Mouse (Mus musculus): Measurements from ENCODE around the gene Cerk. TPM values are rescaled to one million over a fixed set of nuclear protein-coding genes. Genes with fewer than 3 reads are reported as not detected.

Gene Cerk
- polyA plus RNA-seq, 1 experiment, result 42.5 TPM

- Histone ChIP-seq H3K4me1 (ENCODE audit: control insufficient read depth, insufficient read depth, low read length) (peaks cover 7% of the 10 kb centered on the region), H3K4me3 (replicated peaks; ENCODE audit: control insufficient read depth, low read depth, low read length) (no peak overlapping the region), H3K27ac (ENCODE audit: control insufficient read depth, insufficient read depth, low read depth, low read length, poor library complexity) (no peak overlapping the region)
- TF ChIP-seq POLR2A (IDR thresholded peaks at IDR 0.05; ENCODE audit: borderline replicate concordance, control insufficient read depth, low read depth, low read length) (no peak), CTCF (IDR thresholded peaks at IDR 0.05; ENCODE audit: control insufficient read depth, insufficient read depth, low read length) (no peak)
- 69% methylated on average over 3 of the region's 3 CpGs for WGBS
Observed at GRCm38 (mm10) chr15:86191933-86192332, 6.0 kb upstream of the Cerk start.

GRCm38 (mm10) chr15:86191505-86191904, 5.6 kb upstream of the Cerk start:
- no peak overlapping the region; the same call in 1 of the 2 replicates for H3K27ac ChIP-seq (ENCODE audit: control insufficient read depth, insufficient read depth, low read depth, low read length, poor library complexity)
- no peak overlapping the region for H3K4me3 ChIP-seq (replicated peaks; ENCODE audit: control insufficient read depth, low read depth, low read length)
- TF ChIP-seq POLR2A (IDR thresholded peaks at IDR 0.05; ENCODE audit: borderline replicate concordance, control insufficient read depth, low read depth, low read length) (no peak), CTCF (IDR thresholded peaks at IDR 0.05; ENCODE audit: control insufficient read depth, insufficient read depth, low read length) (no peak)
- 9% methylated on average over 1 of the region's 1 CpGs for WGBS
- H3K4me1 ChIP-seq (ENCODE audit: control insufficient read depth, insufficient read depth, low read length), result peaks cover 7% of the 10 kb centered on the region

GRCm38 (mm10) chr15:86190387-86190786, 4.4 kb upstream of the Cerk start:
- no peak overlapping the region for H3K27ac ChIP-seq (ENCODE audit: control insufficient read depth, insufficient read depth, low read depth, low read length, poor library complexity)
- H3K4me3 ChIP-seq (replicated peaks; ENCODE audit: control insufficient read depth, low read depth, low read length), result no peak overlapping the region
- TF ChIP-seq POLR2A (IDR thresholded peaks at IDR 0.05; ENCODE audit: borderline replicate concordance, control insufficient read depth, low read depth, low read length) (no peak), CTCF (IDR thresholded peaks at IDR 0.05; ENCODE audit: control insufficient read depth, insufficient read depth, low read length) (no peak)
- 67% methylated on average over 3 of the region's 3 CpGs for WGBS
- H3K4me1 ChIP-seq (ENCODE audit: control insufficient read depth, insufficient read depth, low read length), result peaks cover 7% of the 10 kb centered on the region

GRCm38 (mm10) chr15:86188746-86189470, 3.0 kb upstream of the Cerk start:
- peak overlapping the region; percentile 20; the same call in 1 of the 2 replicates for H3K27ac ChIP-seq (ENCODE audit: control insufficient read depth, insufficient read depth, low read depth, low read length, poor library complexity)
- TF ChIP-seq POLR2A (IDR thresholded peaks at IDR 0.05; ENCODE audit: borderline replicate concordance, control insufficient read depth, low read depth, low read length) (no peak), CTCF (IDR thresholded peaks at IDR 0.05; ENCODE audit: control insufficient read depth, insufficient read depth, low read length) (no peak)
- H3K4me3 ChIP-seq (replicated peaks; ENCODE audit: control insufficient read depth, low read depth, low read length), result no peak overlapping the region
- H3K4me1 ChIP-seq (ENCODE audit: control insufficient read depth, insufficient read depth, low read length), result peaks cover 7% of the 10 kb centered on the region
- WGBS, result 68% methylated on average over 10 of the region's 10 CpGs

- Histone ChIP-seq H3K27ac (ENCODE audit: control insufficient read depth, insufficient read depth, low read depth, low read length, poor library complexity) (peak overlapping the region; percentile 67), H3K4me1 (ENCODE audit: control insufficient read depth, insufficient read depth, low read length) (peaks cover 10% of the 10 kb centered on the region), H3K4me3 (replicated peaks; ENCODE audit: control insufficient read depth, low read depth, low read length) (no peak overlapping the region)
- TF ChIP-seq CTCF (IDR thresholded peaks at IDR 0.05; ENCODE audit: control insufficient read depth, insufficient read depth, low read length), result no peak
- no peak for TF ChIP-seq POLR2A (IDR thresholded peaks at IDR 0.05; ENCODE audit: borderline replicate concordance, control insufficient read depth, low read depth, low read length)
- WGBS, result 71% methylated on average over 5 of the region's 5 CpGs
Observed at GRCm38 (mm10) chr15:86188186-86188585, 2.2 kb upstream of the Cerk start.

- TF ChIP-seq POLR2A (IDR thresholded peaks at IDR 0.05; ENCODE audit: borderline replicate concordance, control insufficient read depth, low read depth, low read length), result no peak
- no peak for TF ChIP-seq CTCF (IDR thresholded peaks at IDR 0.05; ENCODE audit: control insufficient read depth, insufficient read depth, low read length)
- H3K4me3 ChIP-seq (replicated peaks; ENCODE audit: control insufficient read depth, low read depth, low read length), result no peak overlapping the region
- 60% methylated on average over 3 of the region's 3 CpGs for WGBS
- H3K4me1 ChIP-seq (ENCODE audit: control insufficient read depth, insufficient read depth, low read length), result peaks cover 7% of the 10 kb centered on the region
- H3K27ac ChIP-seq (ENCODE audit: control insufficient read depth, insufficient read depth, low read depth, low read length, poor library complexity), result no peak overlapping the region
Observed at GRCm38 (mm10) chr15:86186686-86187085, 745 bp upstream of the Cerk start.

GRCm38 (mm10) chr15:86184851-86185688, 871 bp downstream of the Cerk start:
- peak overlapping the region; percentile 68 for H3K4me3 ChIP-seq (replicated peaks; ENCODE audit: control insufficient read depth, low read depth, low read length)
- under 1% methylated on average over 70 of the region's 70 CpGs for WGBS
- H3K4me1 ChIP-seq (ENCODE audit: control insufficient read depth, insufficient read depth, low read length), result peaks cover 4% of the 10 kb centered on the region; the same call in 1 of the 2 replicates
- TF ChIP-seq POLR2A (IDR thresholded peaks at IDR 0.05; ENCODE audit: borderline replicate concordance, control insufficient read depth, low read depth, low read length) (no peak), CTCF (IDR thresholded peaks at IDR 0.05; ENCODE audit: control insufficient read depth, insufficient read depth, low read length) (no peak)
- H3K27ac ChIP-seq (ENCODE audit: control insufficient read depth, insufficient read depth, low read depth, low read length, poor library complexity), result peak overlapping the region; percentile 84

- peak overlapping the region; percentile 52 for H3K27ac ChIP-seq (ENCODE audit: control insufficient read depth, insufficient read depth, low read depth, low read length, poor library complexity)
- 53% methylated on average over 5 of the region's 5 CpGs for WGBS
Observed at GRCm38 (mm10) chr15:86184071-86184470, 1.9 kb downstream of the Cerk start.

More at GRCm38 (mm10) chr15:86184071-86184470, 1.9 kb downstream of the Cerk start:
- Histone ChIP-seq H3K4me1 (ENCODE audit: control insufficient read depth, insufficient read depth, low read length) (peaks cover 4% of the 10 kb centered on the region; the same call in 1 of the 2 replicates), H3K4me3 (replicated peaks; ENCODE audit: control insufficient read depth, low read depth, low read length) (peak overlapping the region; percentile 44)
- TF ChIP-seq POLR2A (IDR thresholded peaks at IDR 0.05; ENCODE audit: borderline replicate concordance, control insufficient read depth, low read depth, low read length), result no peak
- no peak for TF ChIP-seq CTCF (IDR thresholded peaks at IDR 0.05; ENCODE audit: control insufficient read depth, insufficient read depth, low read length)

All from bone marrow, adult 2 months (tissue).